ENCODE assay signal across 12 mouse cellular contexts in genomic region chr17:62782826-62783404, GRCm38 (mm10).
DNase-seq lines count a peak whose midpoint lies in the region; ATAC-seq and TF ChIP-seq lines count a peak whose summit lies in the region.
"Had no signal": no experiment of that assay in that cellular context is flagged by ENCODE, and none has a peak within 500 bp of the region (broad histone marks: within the 10 kb centered on the region; RNA-seq: fewer than 3 reads in every experiment).

No protein-coding gene starts in this region.

- no peak overlapping the region for H3K4me3 ChIP-seq in liver, embryonic 11.5 days (ENCODE audit: low read depth, low read length)
- no peak overlapping the region for H3K4me3 ChIP-seq in liver, postnatal 0 days (ENCODE audit: low read depth, low read length)
- H3K4me3 ChIP-seq in heart, embryonic 14.5 days (ENCODE audit: control insufficient read depth in 1 of 2, insufficient read depth in 1 of 2, low read depth in 1 of 2, low read length in 2 of 2) = 0 out of 4 replicates have a peak overlapping the region, but pooled peaks of 1 of the 2 experiments have one; percentile 5
- H3K4me3 ChIP-seq in limb, embryonic 10.5 days = no peak overlapping the region
- H3K4me3 ChIP-seq: hindbrain, embryonic 13.5 days; neural tube, embryonic 13.5 days had no signal

- ATAC-seq in liver, embryonic 11.5 days (replicated peaks; ENCODE audit: low FRiP score) = 0 out of 2 replicates have a peak, but pooled peaks have one; percentile 14
- ATAC-seq in liver, postnatal 0 days = no peak
- no peak for ATAC-seq in heart, embryonic 14.5 days (ENCODE audit: insufficient number of reproducible peaks, insufficient read depth, low FRiP score, low read depth)

- H3K4me2 ChIP-seq in liver, embryonic 11.5 days = no peak overlapping the region
- no peak overlapping the region for H3K4me2 ChIP-seq in liver, postnatal 0 days (ENCODE audit: low read depth, low read length)
- H3K4me2 ChIP-seq in heart, embryonic 14.5 days (ENCODE audit: low read length) = peak overlapping the region; percentile 46
- H3K4me2 ChIP-seq: hindbrain, embryonic 13.5 days; neural tube, embryonic 13.5 days had no signal

- DNase-seq in liver, embryonic 11.5 days (ENCODE audit: low spot score) = no peak
- no peak for DNase-seq in liver, postnatal 0 days
- DNase-seq in limb, embryonic 10.5 days (ENCODE audit: low spot score) = no peak
- peak; percentile 10 for DNase-seq in naive thymus-derived CD4-positive, alpha-beta T cell, adult 2 months (ENCODE audit: low read depth)
- DNase-seq in T-cell, adult 2 months (ENCODE audit: low spot score) = no peak
- DNase-seq in gastrocnemius, postnatal 10 days = no peak
- DNase-seq: adrenal gland, adult 8-10 months; cerebellum, adult 9-10 months had no signal

- H3K9ac ChIP-seq in liver, embryonic 11.5 days (ENCODE audit: low read depth, low read length) = no peak overlapping the region
- no peak overlapping the region for H3K9ac ChIP-seq in liver, postnatal 0 days (replicated peaks)
- H3K9ac ChIP-seq in heart, embryonic 14.5 days (ENCODE audit: low read length) = 0 out of 2 replicates have a peak overlapping the region, but pooled peaks have one; percentile 6
- H3K9ac ChIP-seq: hindbrain, embryonic 13.5 days; neural tube, embryonic 13.5 days had no signal

- H3K36me3 ChIP-seq in liver, embryonic 11.5 days (ENCODE audit: control insufficient read depth, insufficient read depth, low read length) = no peaks in the 10 kb centered on the region
- H3K36me3 ChIP-seq in liver, postnatal 0 days (replicated peaks; ENCODE audit: insufficient read depth, low read length) = no peaks in the 10 kb centered on the region
- no peaks in the 10 kb centered on the region for H3K36me3 ChIP-seq in heart, embryonic 14.5 days (ENCODE audit: control insufficient read depth, insufficient read depth, low read length)
- H3K36me3 ChIP-seq in limb, embryonic 10.5 days = no peaks in the 10 kb centered on the region
- H3K36me3 ChIP-seq: G1E; hindbrain, embryonic 13.5 days; neural tube, embryonic 13.5 days had no signal

- whole genome bisulfite sequencing in liver, embryonic 11.5 days = 62% methylated on average over 13 of the region's 13 CpGs
- 52% methylated on average over 13 of the region's 13 CpGs for WGBS in liver, postnatal 0 days (ENCODE audit: insufficient replicate concordance)
- WGBS in heart, embryonic 14.5 days = 16% methylated on average over 13 of the region's 13 CpGs
- 64% methylated on average over 13 of the region's 13 CpGs for WGBS in limb, embryonic 10.5 days

- H3K4me1 ChIP-seq in liver, embryonic 11.5 days (replicated peaks; ENCODE audit: control insufficient read depth, insufficient read depth, low read length) = no peaks in the 10 kb centered on the region; the same call in 1 of the 2 replicates
- no peaks in the 10 kb centered on the region for H3K4me1 ChIP-seq in liver, postnatal 0 days (ENCODE audit: insufficient read depth)
- peaks cover 17 to 24% of the 10 kb centered on the region in 2 experiments for H3K4me1 ChIP-seq in heart, embryonic 14.5 days (ENCODE audit: control insufficient read depth in 2 of 2, insufficient read depth in 2 of 2, low read length in 2 of 2)
- peaks cover 77% of the 10 kb centered on the region for H3K4me1 ChIP-seq in limb, embryonic 10.5 days

- TF ChIP-seq CTCF in liver, postnatal 0 days (IDR thresholded peaks at IDR 0.05; ENCODE audit: low read depth) = no peak

- no peaks in the 10 kb centered on the region for H3K27me3 ChIP-seq in liver, embryonic 11.5 days (replicated peaks; ENCODE audit: control insufficient read depth, insufficient read depth, low read length)
- no peaks in the 10 kb centered on the region for H3K27me3 ChIP-seq in liver, postnatal 0 days (ENCODE audit: insufficient read depth, low read length)
- H3K27me3 ChIP-seq in heart, embryonic 14.5 days (ENCODE audit: control insufficient read depth, insufficient read depth, low read length) = no peaks in the 10 kb centered on the region
- no peaks in the 10 kb centered on the region for H3K27me3 ChIP-seq in limb, embryonic 10.5 days (ENCODE audit: low read depth, poor library complexity, severe bottlenecking)
- H3K27me3 ChIP-seq: hindbrain, embryonic 13.5 days; neural tube, embryonic 13.5 days had no signal

- H3K27ac ChIP-seq in liver, embryonic 11.5 days (ENCODE audit: low read depth, low read length) = no peak overlapping the region
- H3K27ac ChIP-seq in liver, postnatal 0 days (ENCODE audit: low read depth) = no peak overlapping the region
- peak overlapping the region; percentile 43 to 74 for H3K27ac ChIP-seq in heart, embryonic 14.5 days (replicated peaks in 1 of 2; ENCODE audit: control insufficient read depth in 1 of 2, insufficient read depth in 1 of 2, low read depth in 2 of 2, low read length in 2 of 2)
- peak overlapping the region; percentile 38 for H3K27ac ChIP-seq in limb, embryonic 10.5 days
- H3K27ac ChIP-seq: hindbrain, embryonic 13.5 days; neural tube, embryonic 13.5 days had no signal

- TF ChIP-seq EP300 in liver, postnatal 0 days (IDR thresholded peaks at IDR 0.05; ENCODE audit: low read depth) = no peak

- no peaks in the 10 kb centered on the region for H3K9me3 ChIP-seq in liver, embryonic 11.5 days (ENCODE audit: control insufficient read depth, low read length)
- H3K9me3 ChIP-seq in liver, postnatal 0 days (ENCODE audit: low read length) = no peaks in the 10 kb centered on the region
- H3K9me3 ChIP-seq in heart, embryonic 14.5 days (ENCODE audit: control insufficient read depth, low read length) = no peaks in the 10 kb centered on the region
- H3K9me3 ChIP-seq in limb, embryonic 10.5 days (replicated peaks) = no peaks in the 10 kb centered on the region
- H3K9me3 ChIP-seq: hindbrain, embryonic 13.5 days; neural tube, embryonic 13.5 days had no signal

Comparison
In these comparisons a context has a peak if more than half of its experiments do, and no peak if none do; other contexts are left out.
1. H3K27ac ChIP-seq: peak in heart, embryonic 14.5 days (2 of 2) and limb, embryonic 10.5 days (single experiment); none in liver, embryonic 11.5 days (single experiment) and liver, postnatal 0 days (single experiment).